Mouse (Mus musculus) liver, adult 2 months (tissue): ENCODE measurements around the gene Ppp1r3c. TPM values are rescaled to one million over a fixed set of nuclear protein-coding genes. Genes with fewer than 3 reads are reported as not detected.

Experiments
- DNase-seq: peaks from one replicate; pipeline ENCODE4 v3.0.0-alpha.2; 2011; ENCODE audit warnings: low read depth, low spot score; ENCODE audit errors: extremely low read depth
- H3K27ac ChIP-seq: fragments of 200-500 bp; replicated peaks from 2 replicates; pipeline ENCODE4 v1.5.1; 2012; ENCODE audit warnings: low read depth, mild to moderate bottlenecking, control low read depth, inconsistent platforms, low read length; ENCODE audit not compliant: insufficient read depth
- H3K27me3 ChIP-seq: fragments of 200-500 bp; 2 replicates; pipeline ENCODE4 v1.6.1; 2012; ENCODE audit warnings: mild to moderate bottlenecking, moderate library complexity, low read length, inconsistent platforms; ENCODE audit not compliant: control insufficient read depth, insufficient read depth
- H3K36me3 ChIP-seq: fragments of 200-500 bp; 2 replicates; pipeline ENCODE4 v1.6.1; 2012; ENCODE audit warnings: low read length, inconsistent platforms; ENCODE audit not compliant: control insufficient read depth, insufficient read depth
- H3K4me1 ChIP-seq: fragments of 200-500 bp; 2 replicates; pipeline ENCODE4 v1.6.1; 2011; ENCODE audit warnings: low read length; ENCODE audit not compliant: control insufficient read depth, insufficient read depth
- H3K4me3 ChIP-seq: fragments of 200-500 bp; 2 replicates; pipeline ENCODE4 v1.5.1; 2011; ENCODE audit warnings: low read depth, mild to moderate bottlenecking, control low read depth, low read length, moderate library complexity; ENCODE audit not compliant: insufficient read depth
- H3K79me2 ChIP-seq: fragments of 200-500 bp; 2 replicates; pipeline ENCODE4 v1.6.1; 2012; ENCODE audit warnings: inconsistent platforms, mild to moderate bottlenecking, low read length, moderate library complexity; ENCODE audit not compliant: control insufficient read depth, insufficient read depth
- H3K9ac ChIP-seq: fragments of 200-500 bp; 2 replicates; pipeline ENCODE4 v1.6.1; 2012; ENCODE audit warnings: low read depth, mild to moderate bottlenecking, control low read depth, inconsistent platforms, low read length
- CTCF ChIP-seq: fragments of 200-500 bp; IDR thresholded peaks from 2 replicates; pipeline ENCODE4 v1.5.1; 2011; ENCODE audit warnings: low read depth, low read length, control low read depth
- POLR2A ChIP-seq: fragments of 200-500 bp; IDR thresholded peaks from 2 replicates; pipeline ENCODE4 v1.6.1; 2011; ENCODE audit warnings: low read length, control low read depth; ENCODE audit not compliant: insufficient read depth; ENCODE audit errors: extremely low read depth
- WGBS: fragments of 180-500 bp; shearing (Covaris S2); methylation state at CpG from one replicate; pipeline ENCODE4 v1.1.7; 2018; 5-methylcytosine and 5-hydroxymethylcytosine counted together
- polyA plus RNA-seq: library from polyadenylated mRNA; depleted of rRNA; stranded (reverse); fragments of >200 nt; gene quantifications from 2 replicates; pipeline ENCODE4 v1.2.3, GENCODE M21; 2012; rRNA removed
- total RNA-seq: library from RNA; depleted of rRNA; stranded (reverse); fragments of >200 nt; gene quantifications from 2 replicates; pipeline ENCODE4 v1.2.3, GENCODE M21; 2014; rRNA removed

Gene Ppp1r3c
- total and polyA plus RNA-seq, 2 experiments, result 23.3 to 39.9 TPM

DNA sequence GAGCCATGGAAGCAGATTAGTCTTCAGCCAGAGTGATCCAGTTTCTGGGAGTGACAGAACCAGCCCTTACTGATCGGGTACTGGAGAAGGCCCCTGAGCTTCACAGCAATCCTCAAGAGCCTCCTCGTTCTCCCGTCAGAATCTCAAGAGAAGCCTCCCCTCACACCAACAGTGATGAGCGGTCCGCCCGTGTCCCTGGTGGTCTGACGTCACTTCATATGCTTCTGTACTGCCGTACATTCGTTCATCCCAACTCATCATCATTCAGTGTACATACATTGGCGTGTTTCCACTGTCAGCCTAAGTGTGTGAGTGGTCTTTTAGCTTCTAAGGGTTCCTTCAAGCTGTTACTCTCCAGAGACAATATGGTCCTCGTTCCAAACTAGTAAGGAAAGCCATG is 50.4 kb downstream of the Ppp1r3c start:
- no peak overlapping the region for H3K4me3 ChIP-seq
- no peaks in the 10 kb centered on the region for H3K27me3 ChIP-seq
- no peaks in the 10 kb centered on the region for H3K79me2 ChIP-seq
- peaks cover 17% of the 10 kb centered on the region for H3K4me1 ChIP-seq
- H3K9ac ChIP-seq, result no peak overlapping the region
- TF ChIP-seq POLR2A (no peak), CTCF (no peak)
- H3K27ac ChIP-seq, result no peak overlapping the region
- H3K36me3 ChIP-seq, result no peaks in the 10 kb centered on the region
- 94% methylated on average over 11 of the region's 11 CpGs for WGBS
- DNase-seq, result no peak

DNA sequence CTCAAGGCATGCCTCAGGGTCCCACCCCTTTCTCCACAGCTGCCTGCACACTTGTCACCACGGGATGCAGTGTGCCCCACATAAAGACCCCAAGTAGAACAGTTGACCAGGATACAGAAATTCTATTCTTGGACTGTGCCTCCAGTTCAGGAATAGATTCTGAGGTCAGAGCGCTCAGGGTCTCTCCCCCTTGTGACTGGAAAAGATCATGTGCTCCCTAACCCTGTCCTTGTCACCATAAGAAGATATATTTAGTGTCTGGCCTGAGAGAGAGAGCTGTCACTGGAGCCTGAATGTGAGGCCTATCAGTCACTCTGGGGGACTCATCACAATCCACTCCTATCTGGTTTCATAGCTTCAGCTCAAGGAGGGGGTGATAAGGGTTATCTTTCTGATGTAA is 53.9 kb downstream of the Ppp1r3c start:
- H3K27ac ChIP-seq, result no peak overlapping the region
- no peaks in the 10 kb centered on the region for H3K36me3 ChIP-seq
- DNase-seq, result no peak
- 85% methylated on average over 2 of the region's 2 CpGs for WGBS
- no peak overlapping the region for H3K9ac ChIP-seq
- no peak for TF ChIP-seq CTCF
- no peak for TF ChIP-seq POLR2A
- H3K27me3 ChIP-seq, result no peaks in the 10 kb centered on the region
- no peaks in the 10 kb centered on the region for H3K79me2 ChIP-seq
- no peak overlapping the region for H3K4me3 ChIP-seq
- H3K4me1 ChIP-seq, result peaks cover 7% of the 10 kb centered on the region

Other genes starting within 250 kb of the Ppp1r3c start
- gene Hectd2, start 182.0 kb downstream of the Ppp1r3c start, total RNA-seq, result 1.5 and 1.7 TPM in 2 replicates
- 0.35 and 0.46 TPM in 2 replicates for gene Hectd2, start 182.0 kb downstream of the Ppp1r3c start, polyA plus RNA-seq
- gene Tnks2, start 97.6 kb upstream of the Ppp1r3c start, total RNA-seq, result 50.9 and 55.2 TPM in 2 replicates
- 6.3 and 8.6 TPM in 2 replicates for gene Tnks2, start 97.6 kb upstream of the Ppp1r3c start, polyA plus RNA-seq
- 0.09 and 0.34 TPM in 2 replicates for gene Fgfbp3, start 183.0 kb upstream of the Ppp1r3c start, total RNA-seq
- gene Fgfbp3, start 183.0 kb upstream of the Ppp1r3c start, polyA plus RNA-seq, result 0.56 and 0.91 TPM in 2 replicates
- gene Btaf1, start 189.4 kb upstream of the Ppp1r3c start, total RNA-seq, result 14.7 and 15.5 TPM in 2 replicates
- gene Btaf1, start 189.4 kb upstream of the Ppp1r3c start, polyA plus RNA-seq, result 2.5 and 2.6 TPM in 2 replicates